Mouse (Mus musculus) heart, adult 18-20 months (tissue): ENCODE measurements at regions not wholly inside any gene's neighbourhood (a gene's known extent, or its start where the extent isn't known, plus 50 kb on each side); places are given as distances from the start of the nearest gene placed in this dataset.

Experiments
- DNase-seq, 2 experiments: peaks; one replicate each; pipeline ENCODE4 v3.0.0; 2021 to 2022; ENCODE audit warnings: mixed read lengths in 1 of 2

DNA sequence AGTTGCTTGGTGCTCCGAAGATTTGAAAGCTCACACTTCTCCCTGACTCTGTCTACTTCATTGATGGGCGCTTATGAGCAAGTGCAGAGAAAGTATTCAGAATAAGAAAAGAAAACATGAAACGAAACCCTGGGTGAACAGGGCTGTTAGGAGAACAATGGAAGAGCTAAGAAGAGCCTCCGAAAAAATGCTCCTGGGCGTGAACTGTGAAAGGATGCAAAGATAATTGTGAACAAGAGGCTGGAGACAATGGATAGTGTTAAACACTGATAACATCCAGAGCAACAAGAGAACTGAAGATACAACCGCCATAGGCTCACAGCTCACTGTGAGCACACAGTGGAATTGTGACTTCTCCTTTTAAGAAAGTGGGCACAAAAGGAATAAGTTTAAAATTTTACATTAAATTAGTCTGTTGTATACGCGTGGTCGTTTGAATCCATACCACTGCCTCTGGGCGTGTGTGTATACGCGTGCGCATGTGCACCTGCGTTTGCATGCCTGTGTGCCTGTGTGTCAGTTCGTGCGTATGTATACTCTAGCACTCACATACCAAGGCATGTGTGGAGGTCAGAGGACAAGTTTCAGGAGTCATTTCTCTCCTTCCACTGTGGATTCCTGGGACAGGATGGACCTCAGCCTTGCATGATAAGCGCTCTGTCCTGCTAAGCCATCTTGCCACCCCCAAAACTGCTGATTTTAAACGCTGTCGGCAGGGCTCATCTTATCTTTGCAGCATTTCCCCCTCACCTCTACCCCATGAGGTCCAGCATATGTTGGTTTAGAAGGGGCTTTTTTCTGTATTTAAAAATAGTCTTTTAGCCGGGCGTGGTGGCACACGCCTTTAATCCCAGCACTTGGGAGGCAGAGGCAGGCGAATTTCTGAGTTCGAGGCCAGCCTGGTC lies 113.0 kb upstream of the 1700016C15Rik start:
- no peak for DNase-seq

DNA sequence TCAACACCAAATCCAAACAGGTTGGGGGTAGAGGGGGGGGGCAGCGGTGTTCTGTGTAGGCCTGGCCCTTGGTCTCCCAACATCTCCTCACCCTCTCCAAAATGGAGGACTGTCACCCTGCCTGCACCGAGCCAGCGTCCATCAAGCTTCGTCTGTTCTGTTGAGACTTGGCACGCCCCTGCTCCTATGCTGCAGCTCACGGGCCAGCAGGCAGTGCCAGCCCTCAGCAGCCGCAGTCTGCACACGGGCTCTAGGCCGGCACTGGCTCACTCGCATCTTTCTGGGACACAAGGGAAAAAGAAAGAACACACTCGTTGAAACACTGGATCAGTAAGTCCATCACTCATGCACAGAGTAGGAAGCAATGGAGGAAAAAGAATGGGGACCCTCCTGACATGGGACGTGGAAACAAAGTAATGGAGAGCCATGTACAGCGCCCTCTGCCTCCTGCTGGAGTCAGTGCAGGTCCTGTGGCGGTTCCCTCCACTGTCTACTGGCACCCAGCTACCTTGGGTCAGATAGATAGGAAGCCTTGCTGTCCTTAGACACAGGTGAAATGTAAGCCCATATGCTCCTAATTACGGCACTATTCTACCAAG lies 109.0 kb upstream of the 1700016C15Rik start:
- DNase-seq = no peak

DNA sequence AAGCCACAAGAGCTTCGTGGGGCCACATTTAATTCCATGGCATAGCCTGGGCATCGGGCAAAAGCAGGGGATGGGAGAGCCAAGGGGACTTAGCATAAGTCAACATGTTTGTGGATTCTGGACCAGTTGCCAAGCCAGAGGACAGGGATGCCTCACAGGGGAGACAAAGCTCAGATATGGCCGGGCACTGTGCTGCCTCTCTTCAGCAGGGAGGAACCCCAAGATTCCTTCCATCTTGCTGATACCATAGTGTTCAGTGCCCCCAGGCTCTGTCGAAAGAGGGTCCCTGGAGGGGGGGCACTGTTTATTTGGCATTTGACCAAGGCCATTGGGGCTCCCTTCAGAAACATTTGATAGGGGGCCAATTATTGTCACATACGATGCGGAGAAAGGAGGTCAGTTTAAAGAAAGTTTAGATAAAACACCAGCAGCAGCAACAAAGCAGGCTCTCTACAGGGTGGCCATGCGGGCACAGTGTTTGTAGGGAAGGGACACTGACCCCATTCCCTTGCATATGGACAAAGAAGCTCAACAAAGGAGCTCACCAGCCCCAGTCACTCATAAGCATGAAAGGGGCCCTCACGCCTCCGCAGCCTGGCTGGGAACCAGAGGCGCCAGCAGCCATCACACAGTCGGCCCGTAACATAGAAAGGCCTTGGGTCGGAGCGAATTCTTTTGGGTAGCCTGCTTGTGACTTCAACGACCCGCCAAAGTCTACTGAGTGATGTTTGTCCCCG lies 107.6 kb upstream of the 1700016C15Rik start:
- DNase-seq = no peak

DNA sequence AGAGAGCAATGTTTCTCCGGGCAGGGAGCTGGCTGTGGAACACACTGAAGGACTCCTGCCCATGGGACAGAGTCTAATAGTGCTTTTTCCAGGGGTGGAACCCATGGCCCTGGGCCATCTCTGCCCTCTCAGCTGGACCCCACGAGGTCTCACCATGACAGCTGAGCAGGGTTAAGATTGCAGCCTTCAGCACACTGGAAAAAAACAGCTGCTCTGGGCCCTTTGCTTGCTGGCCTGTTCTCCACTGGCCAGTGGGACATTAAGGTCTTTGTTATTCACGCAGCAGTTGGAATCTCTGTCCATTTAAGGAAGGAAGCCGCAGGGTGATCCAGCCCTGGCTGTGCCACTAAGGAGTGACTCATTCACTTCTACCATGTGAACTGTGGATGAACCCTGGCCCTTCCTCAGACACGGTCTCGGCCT lies 106.3 kb upstream of the 1700016C15Rik start:
- DNase-seq = peak; percentile 54 to 80

DNA sequence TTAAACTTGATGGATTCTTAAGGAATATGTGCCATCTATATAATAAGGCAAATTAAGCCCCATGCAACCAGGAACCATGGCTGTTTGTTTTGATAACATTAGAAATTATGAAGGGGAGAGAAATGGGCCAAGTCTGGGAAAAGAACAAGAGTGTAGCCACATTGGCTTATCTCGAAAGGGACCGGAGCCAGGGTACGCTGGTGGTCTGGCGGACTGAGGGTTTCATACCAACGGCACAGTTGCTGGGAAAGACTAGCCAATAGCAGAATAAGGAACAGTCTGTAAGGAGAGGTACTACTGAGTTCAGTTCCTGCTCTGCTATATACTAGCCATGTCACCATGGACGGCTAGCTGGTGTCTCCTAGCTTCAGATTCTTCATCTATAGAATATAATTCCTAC lies 105.9 kb upstream of the 1700016C15Rik start:
- DNase-seq = peak in 1 of 2 experiments; percentile 33

DNA sequence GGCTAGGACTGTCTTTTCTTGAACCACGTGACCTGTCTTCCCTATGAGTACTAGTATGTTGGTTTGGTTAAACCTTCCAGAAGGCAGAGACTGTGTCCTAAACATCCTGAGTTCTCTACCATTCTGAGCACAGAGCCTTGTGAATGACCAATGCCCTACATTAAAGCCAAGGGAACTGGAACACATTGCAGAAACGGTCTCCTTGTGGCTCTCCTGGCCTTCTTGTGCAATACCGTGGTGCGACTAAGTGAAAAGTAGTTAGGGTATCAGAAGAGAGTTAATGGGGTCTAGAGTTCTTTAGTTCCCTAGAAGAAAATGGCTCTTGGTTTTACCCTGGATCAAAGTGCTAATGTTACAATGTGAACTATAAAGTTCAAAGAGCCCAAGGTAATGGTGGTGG lies 101.8 kb upstream of the 1700016C15Rik start:
- DNase-seq = no peak

DNA sequence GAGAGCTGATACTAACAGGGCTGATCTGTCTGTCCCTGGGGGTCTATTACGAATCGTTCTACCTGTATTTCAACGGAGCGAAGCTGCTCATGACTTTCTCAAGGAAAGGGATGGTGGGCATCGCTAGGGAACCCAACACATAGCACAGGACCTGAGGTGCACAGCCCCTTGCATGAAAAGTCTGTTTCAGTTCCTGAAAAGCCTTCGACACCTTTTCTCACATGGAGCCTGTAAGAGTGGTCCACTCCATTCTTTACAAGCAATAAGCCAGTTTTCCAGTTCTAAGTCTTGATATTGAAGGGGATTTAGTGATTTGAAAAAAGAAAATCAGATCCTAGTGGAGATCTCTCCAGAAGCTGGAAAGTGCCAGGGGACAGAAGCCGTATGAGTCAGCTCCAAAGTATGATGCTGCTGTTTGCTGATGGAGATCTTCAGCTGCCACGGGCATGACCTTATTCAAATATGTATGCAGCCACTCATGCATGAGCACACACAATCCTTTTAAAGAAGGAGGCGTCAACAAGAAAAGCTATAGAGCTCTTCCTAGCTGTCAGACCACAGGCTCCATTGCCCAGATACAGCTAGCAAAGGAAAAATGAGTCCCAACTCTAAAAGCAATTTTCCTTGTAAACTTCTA lies 95.5 kb upstream of the 1700016C15Rik start:
- DNase-seq = no peak

DNA sequence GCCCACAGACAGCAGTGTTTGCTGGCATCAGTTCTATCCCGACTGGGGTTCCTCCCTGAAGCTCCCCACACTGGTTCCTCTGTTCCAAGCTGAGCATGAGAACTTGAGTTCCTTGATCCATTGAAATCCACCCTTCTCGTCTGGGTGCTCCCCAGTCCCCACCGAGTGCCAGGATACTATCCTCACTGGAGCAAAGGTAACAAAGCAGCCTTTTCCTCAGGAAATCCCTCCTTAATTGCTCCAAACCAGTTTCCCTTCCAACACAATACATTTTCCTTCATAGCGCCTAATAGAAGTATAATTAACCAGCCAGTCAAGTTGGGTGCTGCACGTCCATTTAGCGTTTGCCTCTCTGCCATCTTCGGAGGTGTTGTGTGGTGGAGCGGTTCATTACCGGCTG lies 92.6 kb upstream of the 1700016C15Rik start:
- DNase-seq = peak in 1 of 2 experiments; percentile 58

DNA sequence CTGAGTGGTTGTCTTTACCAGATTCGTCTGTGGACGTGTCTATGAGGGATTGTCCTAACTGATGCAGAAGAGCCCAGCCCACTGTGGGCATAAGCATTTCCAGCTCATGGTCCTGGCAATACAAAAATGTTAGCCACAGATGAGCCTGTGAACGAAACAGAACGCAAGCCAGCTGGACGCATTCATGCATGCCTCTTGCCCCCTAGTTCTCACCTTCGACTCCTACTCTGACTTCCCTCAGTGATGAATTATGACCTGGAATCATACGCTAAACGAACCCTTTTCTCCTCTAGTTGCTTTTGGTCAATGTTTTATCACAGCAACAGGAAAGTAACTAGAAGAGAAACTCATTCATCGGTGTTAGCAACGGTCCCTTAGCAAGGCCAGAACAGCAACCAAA lies 91.2 kb upstream of the 1700016C15Rik start:
- DNase-seq = no peak

DNA sequence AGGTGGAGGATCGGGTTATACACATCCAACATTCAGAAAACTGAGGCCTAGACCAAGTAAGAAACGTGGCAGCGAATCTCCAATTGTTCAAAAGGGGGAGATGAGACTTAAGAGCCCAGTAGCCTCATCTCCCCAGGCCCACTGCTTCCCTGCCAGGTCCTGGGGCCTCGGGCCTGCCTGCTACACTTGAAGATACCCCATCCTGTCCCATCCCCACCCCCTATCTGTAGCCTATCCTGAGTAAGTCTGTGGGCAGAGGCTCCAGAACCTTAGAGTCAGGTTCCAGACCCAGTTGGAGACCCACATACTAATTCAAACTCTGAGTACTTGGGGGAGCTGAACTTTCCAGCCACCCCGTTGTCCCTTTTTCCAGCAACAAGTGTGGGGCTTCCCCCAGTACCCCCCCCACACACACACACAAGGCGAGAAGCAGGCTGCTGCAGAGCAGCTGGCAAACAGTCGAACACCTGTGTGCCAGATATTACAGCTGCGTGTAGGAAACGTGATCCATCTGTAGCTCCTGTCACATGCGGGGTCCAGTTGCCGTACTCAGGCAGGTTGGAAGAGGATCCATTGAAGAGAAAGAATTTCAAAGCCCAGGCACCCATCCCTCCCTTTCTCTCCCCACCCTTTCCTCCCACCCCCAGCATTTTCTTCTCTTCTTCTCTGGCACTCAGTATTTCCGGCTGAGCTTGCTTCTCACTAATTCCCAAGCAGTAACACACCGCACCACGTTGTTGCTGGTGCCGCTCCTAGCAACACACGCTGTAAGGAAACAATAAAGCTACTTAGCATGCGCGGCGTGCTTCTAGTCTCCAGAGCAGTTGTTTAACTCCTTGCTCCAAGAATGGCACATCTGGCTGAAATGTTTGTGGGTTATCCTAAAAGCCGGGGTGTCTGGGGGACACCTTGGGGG lies 89.4 kb upstream of the 1700016C15Rik start:
- no peak for DNase-seq

DNA sequence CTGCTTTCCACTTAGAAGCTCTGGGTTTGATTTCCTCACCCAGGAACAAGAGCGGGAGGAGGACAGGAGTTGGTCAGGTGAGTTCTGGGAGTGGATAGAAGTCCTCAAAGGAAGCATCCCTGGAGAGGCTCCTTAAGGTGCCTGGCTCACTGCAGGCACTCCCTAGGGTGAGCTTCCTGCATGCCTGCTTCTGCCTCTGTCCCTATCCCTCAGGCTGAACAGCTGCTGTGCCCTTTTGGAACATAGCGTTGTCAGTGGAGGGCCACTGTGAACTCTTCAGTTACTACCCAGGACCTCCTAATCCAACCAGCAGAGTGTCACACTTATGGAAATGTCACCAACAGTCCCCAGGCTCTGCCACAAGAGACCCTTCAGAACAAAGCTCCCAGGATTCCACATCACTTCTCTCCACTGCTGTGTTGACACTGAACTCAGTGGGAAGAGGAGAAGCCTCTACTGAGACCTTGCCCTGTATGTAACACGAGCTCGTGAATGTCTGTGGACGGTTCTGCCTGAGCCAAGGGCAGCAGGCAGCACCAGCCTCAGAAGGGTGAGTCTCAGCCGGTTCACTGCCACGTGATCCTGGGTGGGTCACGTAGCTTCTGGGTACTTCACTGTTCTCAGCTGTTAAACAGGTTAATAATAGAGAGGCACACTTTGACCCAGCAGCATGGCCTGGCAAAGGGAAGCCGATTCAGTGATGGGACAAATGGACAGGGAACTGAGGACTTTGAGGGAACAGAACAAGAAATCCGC lies 86.7 kb upstream of the 1700016C15Rik start:
- peak in 1 of 2 experiments; percentile 13 for DNase-seq

DNA sequence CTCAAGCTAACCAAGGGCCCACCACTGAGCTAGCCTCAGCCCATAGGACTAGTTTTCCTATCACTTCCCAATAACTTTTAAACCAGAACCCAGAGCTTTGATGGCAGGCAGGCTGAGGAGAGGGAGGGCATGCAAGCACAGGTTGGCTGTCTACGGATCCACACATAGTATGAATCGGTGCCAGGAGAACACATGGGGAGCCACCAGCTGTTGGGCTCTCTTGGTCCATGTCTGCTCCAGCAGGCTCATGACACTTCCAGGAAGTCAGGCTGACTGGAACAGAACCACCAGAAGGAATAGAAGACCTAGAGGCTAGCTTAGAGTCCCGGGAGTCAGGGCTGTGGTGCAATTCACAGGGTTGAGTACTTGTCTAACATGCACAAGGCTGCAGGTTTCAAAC lies 86.0 kb upstream of the 1700016C15Rik start:
- no peak for DNase-seq

DNA sequence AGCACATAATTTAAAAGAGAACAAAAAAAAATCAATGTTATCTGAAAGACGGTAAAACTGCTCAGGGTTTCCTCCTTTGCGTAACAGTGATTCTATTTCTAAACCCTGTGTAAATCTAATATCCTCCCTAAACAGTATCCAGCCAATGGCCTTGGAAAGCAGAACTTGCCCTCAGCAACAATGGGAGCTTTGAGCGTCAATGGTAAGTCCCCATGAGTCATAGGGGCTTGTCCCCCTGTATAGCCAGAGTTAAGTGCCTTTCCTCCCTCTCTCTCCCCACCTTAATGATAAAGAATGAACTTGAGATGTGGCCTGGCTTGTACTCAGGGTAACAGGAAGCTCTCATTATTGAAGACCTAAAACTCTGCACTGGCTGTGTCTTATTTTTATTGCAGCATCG lies 85.4 kb upstream of the 1700016C15Rik start:
- no peak for DNase-seq

DNA sequence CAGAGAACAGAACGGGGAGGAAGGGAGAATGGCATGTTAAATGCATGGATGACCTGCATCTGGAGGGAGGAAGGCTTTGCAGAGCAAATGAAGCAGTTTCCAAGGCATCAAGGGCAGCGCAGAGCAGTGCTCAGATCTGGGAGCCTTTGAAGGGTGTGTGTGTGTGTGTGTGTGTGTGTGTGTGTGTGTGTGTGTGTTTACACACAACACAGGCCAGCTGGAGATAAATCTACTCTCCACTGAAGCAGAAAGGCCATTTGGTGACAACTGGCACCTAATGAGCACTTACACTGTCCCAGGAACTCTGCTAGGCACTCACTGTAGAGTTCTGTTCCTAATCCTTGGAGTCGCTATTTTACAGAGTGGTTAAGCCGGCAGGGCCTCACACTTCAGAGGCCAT lies 84.3 kb upstream of the 1700016C15Rik start:
- DNase-seq = no peak

DNA sequence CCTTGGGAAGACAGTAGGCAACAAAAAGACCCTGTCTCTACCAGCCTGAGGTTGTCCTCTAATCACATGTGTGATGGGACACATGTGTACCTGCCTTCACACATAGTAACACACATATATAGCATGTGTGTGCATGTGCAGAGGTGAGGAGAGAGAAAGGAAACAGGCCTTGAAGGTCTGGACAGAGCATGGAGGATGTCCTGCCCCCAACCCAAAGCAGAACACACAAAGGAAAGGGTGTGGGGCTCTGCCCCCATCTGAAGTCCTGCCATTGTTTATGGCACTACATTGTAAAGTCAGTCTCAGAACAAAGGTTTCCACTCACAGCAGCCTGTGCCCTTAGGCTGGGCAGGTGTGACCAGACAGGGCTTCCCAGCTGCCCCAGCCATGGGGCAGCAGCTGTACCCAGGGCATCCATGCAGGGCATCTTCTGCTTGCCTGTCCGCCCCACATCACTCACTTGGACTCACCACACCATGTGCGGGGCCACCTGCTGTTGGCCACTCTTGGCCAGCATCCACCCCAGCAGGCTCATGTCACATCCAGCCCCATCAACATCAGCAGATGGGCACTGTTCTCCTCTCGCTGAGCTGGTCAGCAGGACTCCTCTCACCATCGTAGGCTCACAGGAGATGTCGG lies 83.6 kb upstream of the 1700016C15Rik start:
- DNase-seq = no peak

DNA sequence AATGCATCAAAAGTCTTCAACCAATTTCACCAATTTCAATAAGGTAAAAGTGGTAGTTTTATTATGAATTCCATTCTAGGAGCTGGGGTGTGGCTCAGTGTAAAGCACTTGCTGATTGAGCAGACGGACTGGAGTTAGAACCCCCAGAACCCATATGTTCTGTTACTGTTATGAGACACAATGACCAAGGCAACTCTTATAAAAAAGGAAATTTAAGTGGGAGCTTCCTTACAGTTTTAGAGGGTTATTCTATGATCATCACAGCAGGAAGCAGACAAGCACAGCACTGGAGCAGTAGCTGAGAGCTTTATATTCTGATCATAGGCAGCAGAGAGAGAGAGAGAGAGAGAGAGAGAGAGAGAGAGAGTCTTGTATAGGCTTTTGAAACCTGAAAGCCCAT lies 81.7 kb upstream of the 1700016C15Rik start:
- no peak for DNase-seq

DNA sequence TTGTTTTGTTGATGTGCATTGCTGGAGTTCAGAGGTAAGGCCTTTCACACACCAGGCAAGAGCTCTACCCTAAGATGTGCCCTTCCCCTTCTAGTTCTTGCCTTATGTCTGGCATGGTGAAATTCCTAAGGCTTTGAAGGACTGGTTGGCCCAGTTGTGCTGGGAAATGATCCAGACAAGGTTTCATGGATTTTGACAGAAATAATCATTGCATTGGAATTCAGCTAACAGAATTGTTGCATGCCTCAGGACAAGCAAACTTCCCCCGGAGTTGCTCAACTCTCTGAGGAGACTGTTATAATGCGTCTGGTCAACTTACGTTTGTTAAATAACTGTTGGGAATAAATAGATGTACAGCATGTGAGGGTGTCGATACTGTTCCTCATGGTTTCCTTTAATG lies 80.6 kb upstream of the 1700016C15Rik start:
- DNase-seq = no peak

DNA sequence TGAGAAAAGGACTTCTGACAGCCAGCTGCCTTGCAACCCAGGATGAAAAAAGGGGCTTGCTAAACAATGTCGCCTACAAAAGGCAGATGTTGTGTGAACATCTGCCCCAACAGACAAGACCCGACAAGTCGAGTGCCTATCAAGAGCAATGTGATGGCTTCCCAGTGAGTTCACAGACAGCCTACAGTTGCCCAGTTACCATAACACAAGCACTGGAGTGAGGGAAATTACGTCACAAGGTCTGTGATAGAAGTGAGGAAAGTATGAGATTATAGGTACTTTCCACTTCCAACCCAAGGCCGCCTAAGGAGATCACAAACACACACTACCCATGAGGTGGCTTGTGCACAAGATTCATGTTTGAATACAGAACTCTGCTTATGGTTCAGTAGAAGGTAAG lies 78.4 kb upstream of the 1700016C15Rik start:
- no peak for DNase-seq

DNA sequence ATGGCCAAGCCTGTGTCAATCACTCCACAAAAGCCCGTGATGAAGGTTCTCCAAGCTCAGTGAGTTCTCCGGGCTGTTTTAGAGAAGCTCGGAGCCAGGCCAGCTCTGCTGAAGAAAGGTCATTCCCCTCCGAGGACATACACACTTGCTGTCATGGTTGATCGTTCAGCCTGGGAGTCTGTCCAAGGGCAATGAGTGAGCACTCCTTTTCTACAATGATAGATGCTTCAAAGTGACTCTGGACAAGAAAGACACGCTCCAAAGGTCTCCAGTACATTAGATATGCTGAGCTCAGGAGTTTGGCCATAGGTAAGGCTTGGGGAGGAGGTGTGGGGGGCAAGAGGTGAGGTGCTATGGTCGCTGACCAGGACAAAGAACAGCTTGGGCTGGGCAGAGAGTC lies 66.5 kb upstream of the 1700016C15Rik start:
- peak in 1 of 2 experiments; percentile 36 for DNase-seq
